Mouse (Mus musculus) adipocyte (in vitro differentiated cells): ENCODE measurements around the gene Endou.

Source experiments
- DNase-seq: peaks from one replicate; pipeline ENCODE4 v3.0.0-alpha.2; 2016; ENCODE audit warnings: low spot score

The Endou gene

GRCm38 (mm10) chr15:97731111-97731510 is at the start of gene Endou:
Gene Endou, minus strand, starts transcription at chr15:97731339.
- DNase-seq, result no peak

- peak; percentile 92 for DNase-seq
Observed at GRCm38 (mm10) chr15:97780611-97781031, 49.5 kb upstream of the Endou start.

GRCm38 (mm10) chr15:97779576-97779975 is 48.4 kb upstream of the Endou start:
- DNase-seq, result peak; percentile 46

- peak; percentile 64 for DNase-seq
Observed at GRCm38 (mm10) chr15:97778311-97779098, 47.4 kb upstream of the Endou start, which contains the start of gene Slc48a1. Gene Slc48a1, plus strand, starts transcription at chr15:97778520.

GRCm38 (mm10) chr15:97776919-97777318 is 45.8 kb upstream of the Endou start:
- DNase-seq, result no peak

GRCm38 (mm10) chr15:97776514-97776913 is 45.4 kb upstream of the Endou start:
- DNase-seq, result peak; percentile 64

GRCm38 (mm10) chr15:97773961-97774370 is 42.8 kb upstream of the Endou start:
- DNase-seq, result no peak

GRCm38 (mm10) chr15:97773108-97773507 is 42.0 kb upstream of the Endou start:
- peak; percentile 71 for DNase-seq

- DNase-seq, result no peak
Observed at GRCm38 (mm10) chr15:97770280-97770679, 39.1 kb upstream of the Endou start.

GRCm38 (mm10) chr15:97768192-97768591 is 37.1 kb upstream of the Endou start:
- DNase-seq, result no peak

GRCm38 (mm10) chr15:97767280-97768186 is 36.4 kb upstream of the Endou start, which contains the start of gene Rapgef3:
Gene Rapgef3, minus strand, starts transcription at chr15:97767972.
- peak; percentile 88 for DNase-seq

GRCm38 (mm10) chr15:97766594-97767279 is 35.6 kb upstream of the Endou start:
- DNase-seq, result no peak

- DNase-seq, result no peak
Observed at GRCm38 (mm10) chr15:97766194-97766593, 35.1 kb upstream of the Endou start.

GRCm38 (mm10) chr15:97765090-97765794 is 34.1 kb upstream of the Endou start:
- no peak for DNase-seq

GRCm38 (mm10) chr15:97764532-97764931 is 33.4 kb upstream of the Endou start:
- DNase-seq, result no peak

GRCm38 (mm10) chr15:97763256-97764049 is 32.3 kb upstream of the Endou start:
- DNase-seq, result no peak

GRCm38 (mm10) chr15:97762733-97763132 is 31.6 kb upstream of the Endou start:
- DNase-seq, result no peak

- no peak for DNase-seq
Observed at GRCm38 (mm10) chr15:97761438-97761837, 30.3 kb upstream of the Endou start.

GRCm38 (mm10) chr15:97760952-97761351 is 29.8 kb upstream of the Endou start:
- DNase-seq, result no peak

- DNase-seq, result no peak
Observed at GRCm38 (mm10) chr15:97760006-97760405, 28.9 kb upstream of the Endou start.

- no peak for DNase-seq
Observed at GRCm38 (mm10) chr15:97755361-97755760, 24.2 kb upstream of the Endou start.
